Mouse (Mus musculus) testis, adult 10 weeks (tissue): ENCODE measurements around the gene Aqp1. TPM values are rescaled to one million over a fixed set of nuclear protein-coding genes. Genes with fewer than 3 reads are reported as not detected.

Experiments used
- polyA plus RNA-seq: library from polyadenylated mRNA; stranded (reverse); fragments of 350-450 nt; fragmentation: Illumina TruSeq; extraction: RNeasy Lipid Tissue Mini Kit (QIAGEN cat#74804); gene quantifications from one replicate; pipeline ENCODE4 v1.2.3, GENCODE M21; 2014; ENCODE audit warnings: low read depth, low replicate concordance

Gene Aqp1
- polyA plus RNA-seq, result 0.27 TPM

GRCm38 (mm10) chr6:55335989-55336514 lies at the start of gene Aqp1:
TSS of gene Aqp1 (plus strand) at chr6:55336432.

GRCm38 (mm10) chr6:55376076-55376475 lies 39.8 kb downstream of the Aqp1 start, which contains the start of gene Ghrhr:
TSS of gene Ghrhr (plus strand) at chr6:55376295.

Other genes starting within 250 kb of the Aqp1 start
- gene Crhr2, start 203.4 kb upstream of the Aqp1 start, polyA plus RNA-seq, result not detected
- not detected for gene Inmt, start 161.4 kb upstream of the Aqp1 start, polyA plus RNA-seq
- 33.0 TPM for gene Mindy4, start 133.0 kb upstream of the Aqp1 start, polyA plus RNA-seq
- not detected for gene Ghrhr, start 39.9 kb downstream of the Aqp1 start, polyA plus RNA-seq
- 0.14 TPM for gene Adcyap1r1, start 115.5 kb downstream of the Aqp1 start, polyA plus RNA-seq